Mouse (Mus musculus) fat pad, adult 2 months (tissue): ENCODE data around the gene Ufsp1.

Source experiments
- DNase-seq: peaks from one replicate; pipeline ENCODE4 v3.0.0-alpha.2; 2011; ENCODE audit warnings: low read depth, low spot score; ENCODE audit errors: extremely low read depth

The Ufsp1 gene

DNA sequence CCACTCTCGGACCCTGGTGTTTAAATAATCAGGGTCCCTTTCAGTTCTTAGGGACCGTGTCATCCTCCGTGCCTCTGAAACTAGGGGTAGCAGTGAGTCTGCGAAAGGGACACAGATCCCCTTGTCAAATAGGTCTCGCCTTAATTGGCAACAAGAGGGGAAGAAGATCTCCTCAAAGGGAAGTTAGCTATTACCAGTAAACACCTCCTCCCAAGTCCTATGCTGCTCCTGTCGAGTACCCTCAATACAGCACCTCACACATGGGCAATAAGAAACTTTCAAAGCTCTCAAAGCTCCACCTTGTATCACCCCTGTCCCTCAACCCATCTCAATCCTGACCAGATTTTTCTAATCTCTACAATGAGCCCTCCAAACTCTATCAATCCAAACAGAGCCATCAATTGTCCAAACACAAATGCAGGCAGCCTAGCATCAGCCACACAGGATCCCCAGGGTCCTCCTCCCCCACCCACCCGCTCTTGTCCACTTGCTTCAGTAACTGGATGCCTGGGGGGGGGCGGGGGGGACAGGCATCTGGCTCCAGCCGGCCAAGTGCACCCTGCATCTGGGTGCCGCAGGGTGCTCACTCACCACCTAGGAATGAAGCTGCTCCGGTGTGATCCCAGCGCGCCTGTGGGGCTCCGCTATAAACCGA is 38.6 kb downstream of the Ufsp1 start:
- DNase-seq = no peak

GRCm38 (mm10) chr5:137333512-137334174 is 39.2 kb downstream of the Ufsp1 start, which contains the start of gene Slc12a9:
Gene Slc12a9 (minus strand): TSS chr5:137333597.
- DNase-seq = peak; percentile 64

DNA sequence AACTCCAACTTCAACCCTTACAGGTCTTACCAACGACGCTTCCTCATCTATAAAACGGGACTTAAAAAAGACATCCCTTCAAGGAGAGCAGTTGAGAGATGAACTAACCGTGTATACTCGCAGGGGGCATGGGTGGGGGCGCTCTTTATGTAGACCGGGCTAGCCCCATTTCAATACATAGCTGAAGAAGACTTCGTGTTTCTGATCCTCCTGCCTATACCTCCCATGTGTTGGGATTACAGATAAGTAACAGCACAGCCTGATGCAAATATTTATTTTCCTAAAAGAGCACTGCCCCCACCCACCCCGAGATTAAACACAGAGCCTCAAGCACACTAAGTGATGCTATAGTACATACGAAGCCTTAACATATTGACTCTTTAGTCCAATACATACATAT is 39.9 kb downstream of the Ufsp1 start:
- DNase-seq = no peak

DNA sequence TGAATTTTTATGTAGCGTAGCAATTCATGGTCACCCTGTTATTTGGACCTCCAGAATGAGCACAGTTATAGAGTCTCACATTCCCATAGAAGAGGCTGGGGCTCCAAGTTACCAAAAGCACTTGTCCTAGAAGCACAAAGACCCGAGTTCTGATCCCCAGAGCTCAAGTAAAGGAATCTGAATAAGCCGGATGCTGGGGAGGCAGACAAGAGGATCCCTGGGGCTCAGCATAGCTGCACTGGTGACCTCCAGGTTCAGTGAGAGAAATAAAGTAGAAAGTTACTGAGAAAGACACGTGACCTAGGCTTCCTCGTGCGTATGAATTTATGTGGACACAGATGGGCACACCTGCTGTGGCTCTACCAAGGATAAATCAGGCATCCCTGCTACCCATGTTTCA is 40.6 kb downstream of the Ufsp1 start:
- no peak for DNase-seq

DNA sequence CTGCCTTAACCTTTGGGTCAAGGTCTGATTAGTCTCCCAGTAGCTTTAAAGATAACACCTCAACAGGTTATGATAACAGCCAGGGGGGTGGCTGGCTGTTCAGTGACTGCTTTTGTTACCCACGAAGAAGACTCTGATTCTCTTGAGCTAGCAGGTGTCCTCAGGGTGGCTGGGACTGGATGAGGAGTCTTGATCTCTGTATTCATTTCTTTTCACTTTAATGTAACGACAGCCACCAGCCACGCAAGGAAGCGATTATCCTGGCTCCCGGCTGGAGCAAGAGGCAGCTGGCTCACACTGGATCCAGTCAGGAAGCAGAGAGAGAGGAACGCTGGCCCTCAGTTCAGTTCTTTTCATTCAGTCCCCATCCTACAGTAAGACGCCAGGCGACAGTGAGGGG is 42.8 kb downstream of the Ufsp1 start:
- no peak for DNase-seq

DNA sequence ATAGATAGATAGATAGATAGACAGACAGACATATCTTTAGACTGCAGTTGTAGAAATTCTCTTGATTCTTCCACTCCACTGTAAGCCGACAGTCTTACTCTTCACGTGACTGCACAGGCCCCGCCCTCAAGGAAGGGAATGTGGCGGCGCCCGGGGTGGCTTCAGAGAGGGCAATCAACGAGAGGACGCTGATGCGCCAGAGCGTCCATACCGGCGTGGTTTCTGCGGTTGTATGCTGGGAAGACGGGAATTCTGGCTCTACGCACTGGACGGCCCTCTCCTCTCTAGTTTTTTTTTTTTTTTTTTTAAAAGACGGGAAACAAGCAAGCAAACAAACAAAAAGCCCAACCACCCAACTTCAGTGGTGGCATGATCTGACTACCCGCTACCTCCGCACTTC is 43.8 kb downstream of the Ufsp1 start:
- no peak for DNase-seq

DNA sequence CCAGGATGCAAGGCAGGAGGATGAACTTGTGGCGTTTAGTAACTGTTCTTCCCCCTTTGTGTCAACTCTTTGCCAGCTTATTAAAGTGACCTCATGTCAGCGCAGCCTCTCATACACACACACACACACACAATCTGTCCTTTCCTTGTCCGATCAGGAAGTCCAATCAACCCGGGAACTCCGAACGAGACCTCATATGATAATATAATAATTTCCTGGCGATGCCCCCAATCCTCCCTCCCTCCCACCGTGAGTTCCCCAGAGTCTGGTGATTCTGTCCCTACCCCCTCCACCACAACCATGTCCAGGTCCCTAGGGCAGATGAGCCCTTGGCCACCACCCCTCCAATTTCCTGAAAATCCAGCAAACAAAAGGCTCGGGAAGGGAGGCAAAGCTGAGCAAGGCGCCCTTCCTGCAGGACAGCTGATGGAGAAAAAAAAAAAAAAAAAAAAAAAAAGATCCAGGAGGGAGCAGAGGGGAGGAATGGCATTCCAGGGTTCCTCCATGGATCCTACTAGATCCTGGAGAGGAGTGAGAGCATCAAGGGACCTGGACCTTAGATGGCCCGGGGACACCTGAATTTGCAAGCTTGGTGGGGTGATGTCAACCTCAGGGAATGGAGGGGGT is 44.3 kb downstream of the Ufsp1 start:
- no peak for DNase-seq

GRCm38 (mm10) chr5:137339290-137339979 is 45.0 kb downstream of the Ufsp1 start:
- DNase-seq = no peak

DNA sequence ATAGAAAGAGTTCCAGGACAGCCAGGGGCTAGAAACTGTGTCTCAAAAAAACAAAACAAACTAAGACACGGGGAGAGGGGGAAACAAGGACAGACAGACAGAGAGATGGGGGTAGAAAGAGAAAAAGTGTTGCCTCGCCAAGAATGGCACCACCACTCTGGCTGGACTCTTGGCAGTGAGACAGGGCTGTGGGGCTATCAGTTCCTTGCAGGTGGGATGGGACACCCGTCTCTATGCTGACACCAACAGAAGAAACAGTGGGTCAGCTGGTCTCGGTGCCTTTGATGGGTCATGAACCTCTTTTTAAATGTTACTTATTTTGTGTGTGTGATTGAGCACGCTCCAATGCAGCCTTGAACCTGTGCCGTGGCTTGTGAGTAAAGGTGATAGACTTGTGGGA is 45.8 kb downstream of the Ufsp1 start:
- DNase-seq = no peak

DNA sequence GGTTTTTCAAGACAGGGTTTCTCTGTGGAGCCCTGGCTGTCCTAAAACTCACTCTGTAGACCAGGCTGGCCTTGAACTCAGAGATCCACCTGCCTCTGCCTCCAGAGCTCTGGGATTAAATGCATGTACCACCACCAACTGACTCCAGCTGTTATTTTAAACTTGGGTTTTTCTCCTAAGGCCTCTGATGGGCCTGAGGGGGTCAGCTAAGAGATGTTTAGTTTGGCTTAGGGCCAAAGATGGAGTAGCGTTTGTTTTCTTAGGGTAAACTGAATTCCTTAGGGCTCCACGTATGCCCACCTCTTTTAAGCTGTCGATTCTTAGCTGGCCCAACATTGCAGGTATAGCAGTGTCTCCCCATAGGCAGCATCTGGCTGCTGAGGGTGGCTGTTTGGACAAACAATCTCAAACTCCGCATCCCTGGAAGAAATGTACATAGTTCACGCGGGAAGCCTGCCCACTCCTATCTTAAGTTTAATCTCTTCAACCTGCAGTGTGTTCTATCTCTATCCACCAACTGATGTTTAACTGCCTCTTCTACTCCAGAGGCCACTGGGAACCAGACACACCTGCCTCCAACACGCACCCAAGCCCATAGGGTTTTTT is 48.1 kb downstream of the Ufsp1 start:
- DNase-seq = no peak

DNA sequence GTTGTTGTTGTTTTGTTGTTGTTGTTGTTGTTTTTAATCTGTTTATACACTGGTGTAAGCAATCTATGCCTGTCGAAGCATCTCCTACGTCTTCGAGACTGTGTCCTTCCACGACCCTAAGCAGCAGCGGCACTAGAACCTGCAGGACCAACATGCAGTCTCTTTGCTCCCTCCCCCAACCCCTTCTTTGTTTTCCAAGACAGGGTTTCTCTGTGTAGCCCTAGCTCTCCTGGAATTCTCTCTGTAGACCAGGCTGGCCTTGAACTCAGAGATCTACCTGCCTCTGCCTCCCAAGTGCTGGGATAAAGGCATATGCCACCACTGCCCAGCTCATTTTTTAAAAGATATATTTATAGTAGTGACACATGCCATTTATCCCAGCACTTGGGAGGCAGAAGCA is 49.0 kb downstream of the Ufsp1 start:
- no peak for DNase-seq

DNA sequence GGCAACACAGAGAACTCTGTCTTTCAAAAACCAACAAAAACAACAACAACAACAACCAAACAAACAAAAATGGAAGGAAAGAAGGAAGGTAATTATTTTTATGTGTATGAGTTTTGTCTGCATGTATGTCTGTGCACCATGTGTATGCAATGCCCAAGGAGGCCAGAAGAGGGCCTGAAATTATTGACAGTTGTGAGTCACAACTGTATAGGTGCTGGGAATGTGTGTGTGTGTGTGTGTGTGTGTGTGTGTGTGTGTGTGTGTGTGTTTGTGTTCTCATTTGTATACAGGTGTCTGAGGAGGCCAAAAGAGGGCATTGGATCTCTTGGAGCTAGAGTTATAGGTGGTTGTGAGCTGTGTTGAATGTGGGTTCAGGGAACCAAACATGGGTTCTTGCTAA is 49.4 kb downstream of the Ufsp1 start:
- no peak for DNase-seq
